Mouse (Mus musculus): ENCODE measurements around the gene Ccdc180.

The Ccdc180 gene

GRCm38 (mm10) chr4:45890066-45890761, at the start of gene Ccdc180:
Gene Ccdc180 (plus strand): TSS chr4:45890303.
- peak; percentile 66 for DNase-seq (ENCODE audit: low read depth, low spot score)

- peak; percentile 50 for DNase-seq (ENCODE audit: low read depth, low spot score)
Measured at GRCm38 (mm10) chr4:45844355-45844754, 45.7 kb upstream of the Ccdc180 start.

- no peak for DNase-seq (ENCODE audit: low read depth, low spot score)
Measured at GRCm38 (mm10) chr4:45846263-45846662, 43.8 kb upstream of the Ccdc180 start.

- DNase-seq (ENCODE audit: low read depth, low spot score), result no peak
Measured at GRCm38 (mm10) chr4:45848109-45848824, 41.8 kb upstream of the Ccdc180 start, which contains the start of gene Stra6l. Gene Stra6l (plus strand): TSS chr4:45848664.

- DNase-seq (ENCODE audit: low read depth, low spot score), result no peak
Measured at GRCm38 (mm10) chr4:45848825-45849156, 41.3 kb upstream of the Ccdc180 start.

GRCm38 (mm10) chr4:45849419-45849818, 40.7 kb upstream of the Ccdc180 start:
- DNase-seq (ENCODE audit: low read depth, low spot score), result no peak

- peak; percentile 58 for DNase-seq (ENCODE audit: low read depth, low spot score)
Measured at GRCm38 (mm10) chr4:45851640-45852051, 38.5 kb upstream of the Ccdc180 start.

GRCm38 (mm10) chr4:45853496-45854246, 36.4 kb upstream of the Ccdc180 start:
- no peak for DNase-seq (ENCODE audit: low read depth, low spot score)

- DNase-seq (ENCODE audit: low read depth, low spot score), result peak; percentile 82
Measured at GRCm38 (mm10) chr4:45855803-45856424, 34.2 kb upstream of the Ccdc180 start.

GRCm38 (mm10) chr4:45861160-45861559, 28.9 kb upstream of the Ccdc180 start:
- no peak for DNase-seq (ENCODE audit: low read depth, low spot score)

GRCm38 (mm10) chr4:45867416-45867815, 22.7 kb upstream of the Ccdc180 start:
- DNase-seq (ENCODE audit: low read depth, low spot score), result no peak

- DNase-seq (ENCODE audit: low read depth, low spot score), result no peak
Measured at GRCm38 (mm10) chr4:45869021-45869815, 20.9 kb upstream of the Ccdc180 start.

- no peak for DNase-seq (ENCODE audit: low read depth, low spot score)
Measured at GRCm38 (mm10) chr4:45872147-45872546, 18.0 kb upstream of the Ccdc180 start.

GRCm38 (mm10) chr4:45878929-45879328, 11.2 kb upstream of the Ccdc180 start:
- DNase-seq (ENCODE audit: low read depth, low spot score), result peak; percentile 71

- DNase-seq (ENCODE audit: low read depth, low spot score), result no peak
Measured at GRCm38 (mm10) chr4:45882521-45882920, 7.6 kb upstream of the Ccdc180 start.

- DNase-seq (ENCODE audit: low read depth, low spot score), result no peak
Measured at GRCm38 (mm10) chr4:45883250-45883649, 6.9 kb upstream of the Ccdc180 start.

GRCm38 (mm10) chr4:45889487-45889886, 616 bp upstream of the Ccdc180 start:
- peak; percentile 5 for DNase-seq (ENCODE audit: low read depth, low spot score)

- no peak for DNase-seq (ENCODE audit: low read depth, low spot score)
Measured at GRCm38 (mm10) chr4:45896425-45897081, 6.5 kb downstream of the Ccdc180 start.

- DNase-seq (ENCODE audit: low read depth, low spot score), result no peak
Measured at GRCm38 (mm10) chr4:45898413-45898812, 8.3 kb downstream of the Ccdc180 start.

GRCm38 (mm10) chr4:45909256-45909655, 19.2 kb downstream of the Ccdc180 start:
- no peak for DNase-seq (ENCODE audit: low read depth, low spot score)

- peak; percentile 13 for DNase-seq (ENCODE audit: low read depth, low spot score)
Measured at GRCm38 (mm10) chr4:45909924-45910323, 19.8 kb downstream of the Ccdc180 start.

All from 3T3-L1 (cell line).